Mouse (Mus musculus): Measurements from ENCODE around the gene Ppid. TPM values are rescaled to one million over a fixed set of nuclear protein-coding genes. Genes with fewer than 3 reads are reported as not detected.

The Ppid gene
- polyA plus RNA-seq, 1 experiment from 2014 or later: 268 TPM

- H3K36me3 ChIP-seq (replicated peaks; ENCODE audit: control insufficient read depth, insufficient read depth, low read depth, low read length): no peaks in the 10 kb centered on the region; the same call in none of the 2 replicates
- no peaks in the 10 kb centered on the region for H3K9me3 ChIP-seq (replicated peaks; ENCODE audit: control insufficient read depth, low read length)
- no peak overlapping the region for H3K9ac ChIP-seq (replicated peaks; ENCODE audit: low read length)
- no peaks in the 10 kb centered on the region for H3K4me1 ChIP-seq (ENCODE audit: control insufficient read depth, insufficient read depth, low read length)
- H3K27ac ChIP-seq (replicated peaks; ENCODE audit: low read depth, low read length): no peak overlapping the region
- whole genome bisulfite sequencing: 94% methylated on average over 7 of the region's 7 CpGs
- DNase-seq (ENCODE audit: low spot score): no peak
- H3K4me3 ChIP-seq (ENCODE audit: low read depth, low read length): no peak overlapping the region
- no peak for ATAC-seq (replicated peaks; ENCODE audit: insufficient number of reproducible peaks, low FRiP score, low TSS enrichment, low read depth)
- no peaks in the 10 kb centered on the region for H3K27me3 ChIP-seq (ENCODE audit: control insufficient read depth, insufficient read depth, low read length)
- no peak overlapping the region for H3K4me2 ChIP-seq (ENCODE audit: low read depth, low read length)
These were observed 4.3 kb downstream of the Ppid start for GRCm38 (mm10) chr3:79595468-79595867.

- H3K9ac ChIP-seq (replicated peaks; ENCODE audit: low read length): no peak overlapping the region
- no peak overlapping the region for H3K27ac ChIP-seq (replicated peaks; ENCODE audit: low read depth, low read length)
- no peaks in the 10 kb centered on the region for H3K27me3 ChIP-seq (ENCODE audit: control insufficient read depth, insufficient read depth, low read length)
- H3K4me1 ChIP-seq (ENCODE audit: control insufficient read depth, insufficient read depth, low read length): no peaks in the 10 kb centered on the region
- no peak for DNase-seq (ENCODE audit: low spot score)
- no peaks in the 10 kb centered on the region for H3K9me3 ChIP-seq (replicated peaks; ENCODE audit: control insufficient read depth, low read length)
- 94% methylated on average over 2 of the region's 2 CpGs for WGBS
- no peak overlapping the region for H3K4me2 ChIP-seq (ENCODE audit: low read depth, low read length)
- H3K36me3 ChIP-seq (replicated peaks; ENCODE audit: control insufficient read depth, insufficient read depth, low read depth, low read length): peaks cover 2% of the 10 kb centered on the region
- H3K4me3 ChIP-seq (ENCODE audit: low read depth, low read length): no peak overlapping the region
- ATAC-seq (replicated peaks; ENCODE audit: insufficient number of reproducible peaks, low FRiP score, low TSS enrichment, low read depth): no peak
These were observed 18.7 kb downstream of the Ppid start for GRCm38 (mm10) chr3:79609886-79610285.

DNA sequence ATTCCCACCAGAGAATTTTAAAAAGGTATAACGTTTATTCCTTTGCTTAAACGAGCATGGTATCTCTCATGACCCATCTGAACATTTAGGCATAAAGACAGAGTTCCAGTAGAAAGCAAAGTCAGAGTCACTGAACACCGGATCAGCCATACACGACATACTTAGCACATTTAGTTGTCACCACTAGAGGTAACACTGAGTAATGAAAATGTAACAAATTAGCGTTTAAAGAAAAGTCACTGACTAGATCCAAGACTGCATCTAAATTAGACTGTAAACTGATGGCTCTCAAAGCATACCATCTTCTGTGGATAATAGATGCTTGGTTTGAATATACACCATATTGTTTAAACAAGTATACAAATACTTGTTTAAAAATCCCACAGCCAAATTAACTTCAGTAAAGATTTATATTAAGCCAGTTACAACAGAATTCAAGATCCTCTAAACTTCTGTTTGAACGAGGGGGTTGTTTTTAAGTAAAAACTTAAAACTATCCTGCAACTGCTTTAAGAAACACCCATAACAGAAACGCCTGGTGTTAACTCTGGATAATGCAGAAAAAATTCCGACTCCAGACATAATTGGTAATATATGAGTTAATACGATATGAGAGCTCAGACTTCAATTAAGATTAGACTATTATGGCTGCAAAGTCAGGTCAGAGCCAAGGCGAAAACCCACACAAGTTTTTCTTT, 36.5 kb downstream of the Ppid start:
- DNase-seq (ENCODE audit: low spot score) (peak; percentile 3), ATAC-seq (replicated peaks; ENCODE audit: insufficient number of reproducible peaks, low FRiP score, low TSS enrichment, low read depth) (no peak)
- H3K27me3 ChIP-seq (ENCODE audit: control insufficient read depth, insufficient read depth, low read length): no peaks in the 10 kb centered on the region
- H3K27ac ChIP-seq (replicated peaks; ENCODE audit: low read depth, low read length): no peak overlapping the region
- no peaks in the 10 kb centered on the region for H3K4me1 ChIP-seq (ENCODE audit: control insufficient read depth, insufficient read depth, low read length)
- peak overlapping the region; percentile 64; the same call in 1 of the 2 replicates for H3K9ac ChIP-seq (replicated peaks; ENCODE audit: low read length)
- peak overlapping the region; percentile 83 for H3K4me2 ChIP-seq (ENCODE audit: low read depth, low read length)
- WGBS: 34% methylated on average over 10 of the region's 10 CpGs
- H3K36me3 ChIP-seq (replicated peaks; ENCODE audit: control insufficient read depth, insufficient read depth, low read depth, low read length): peaks cover 5% of the 10 kb centered on the region
- peak overlapping the region; percentile 70 for H3K4me3 ChIP-seq (ENCODE audit: low read depth, low read length)
- no peaks in the 10 kb centered on the region for H3K9me3 ChIP-seq (replicated peaks; ENCODE audit: control insufficient read depth, low read length)

DNA sequence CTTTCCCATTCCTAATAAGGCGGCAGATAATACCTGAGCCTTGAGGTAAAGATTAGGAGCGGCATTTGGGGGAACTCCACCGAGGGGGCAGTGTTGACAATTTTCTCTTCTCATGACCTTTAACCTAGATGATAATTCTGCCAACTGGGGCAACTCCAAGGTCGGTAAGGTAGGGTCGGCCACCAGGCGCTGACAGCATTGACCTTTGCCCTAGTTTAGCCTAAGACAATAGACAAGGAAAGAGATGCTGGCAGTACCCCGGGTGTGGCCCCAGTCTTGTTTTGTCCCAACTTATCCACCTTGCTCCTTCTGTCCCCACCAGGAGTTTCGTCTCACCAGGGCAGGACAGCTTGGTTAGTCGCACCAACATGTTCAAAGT, 37.0 kb downstream of the Ppid start:
- Histone ChIP-seq H3K4me2 (ENCODE audit: low read depth, low read length) (peak overlapping the region; percentile 83), H3K9ac (replicated peaks; ENCODE audit: low read length) (peak overlapping the region; percentile 64), H3K27me3 (ENCODE audit: control insufficient read depth, insufficient read depth, low read length) (no peaks in the 10 kb centered on the region), H3K9me3 (replicated peaks; ENCODE audit: control insufficient read depth, low read length) (no peaks in the 10 kb centered on the region), H3K36me3 (replicated peaks; ENCODE audit: control insufficient read depth, insufficient read depth, low read depth, low read length) (peaks cover 5% of the 10 kb centered on the region), H3K27ac (replicated peaks; ENCODE audit: low read depth, low read length) (0 out of 2 replicates have a peak overlapping the region, but pooled peaks have one; percentile 28), H3K4me1 (ENCODE audit: control insufficient read depth, insufficient read depth, low read length) (no peaks in the 10 kb centered on the region), H3K4me3 (ENCODE audit: low read depth, low read length) (peak overlapping the region; percentile 70)
- 0% methylated on average over 9 of the region's 9 CpGs for WGBS
- no peak for ATAC-seq (replicated peaks; ENCODE audit: insufficient number of reproducible peaks, low FRiP score, low TSS enrichment, low read depth)
- DNase-seq (ENCODE audit: low spot score): peak; percentile 29

DNA sequence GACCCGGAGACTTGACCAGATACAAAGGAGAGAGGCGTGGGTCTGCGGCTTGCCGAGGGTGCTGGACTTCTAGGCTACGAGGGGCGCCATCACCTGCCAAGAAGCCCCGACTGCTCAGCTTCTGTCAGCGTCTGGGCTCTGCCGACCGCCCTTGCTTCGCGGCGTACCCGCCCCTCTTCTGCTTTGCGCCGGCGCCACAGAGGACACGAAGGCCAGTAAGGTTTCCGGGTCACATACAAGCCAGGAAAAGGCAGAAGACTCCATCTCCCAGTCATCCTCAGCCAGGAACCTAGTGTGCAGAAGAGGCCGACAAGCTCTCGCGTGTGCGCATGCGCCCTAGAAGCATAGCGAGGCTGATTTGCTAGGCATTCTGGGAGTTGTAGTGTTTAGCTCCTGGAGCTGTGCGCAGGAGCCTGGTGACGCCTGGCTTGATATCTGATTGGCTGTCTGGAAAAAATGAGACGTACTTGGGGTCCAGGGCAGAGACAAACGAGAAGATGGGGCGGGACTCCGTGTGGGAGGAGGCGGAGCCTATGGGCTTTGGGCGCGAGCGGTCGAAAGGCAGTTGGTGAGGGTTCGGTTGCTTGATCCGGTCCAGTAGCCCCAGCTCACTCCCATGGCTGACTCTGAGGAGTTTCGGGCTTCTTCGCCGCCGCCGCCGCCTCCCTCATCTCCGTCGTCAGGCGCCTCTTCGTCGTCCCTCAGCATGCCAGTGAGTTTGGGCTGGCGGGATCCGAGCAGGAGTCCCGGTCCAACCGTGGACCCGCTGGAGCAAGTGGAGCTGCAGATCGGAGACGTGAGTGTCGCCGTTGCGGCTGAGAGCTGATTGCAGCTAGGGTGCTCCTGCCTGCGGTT, 37.6 kb downstream of the Ppid start, which contains the start of gene 4930579G24Rik:
4930579G24Rik (plus strand) TSS at position 519 of the 855 bp plus-strand sequence.
- peak within 1 kb of the TSS; percentile 80 for H3K9ac ChIP-seq (replicated peaks; ENCODE audit: low read length)
- ATAC-seq (replicated peaks; ENCODE audit: insufficient number of reproducible peaks, low FRiP score, low TSS enrichment, low read depth) (peak; percentile 99), DNase-seq (ENCODE audit: low spot score) (peak; percentile 99)
- under 1% methylated on average over 60 of the region's 60 CpGs for WGBS
- H3K4me3 ChIP-seq (ENCODE audit: low read depth, low read length): peak within 1 kb of the TSS; percentile 70
- no peaks in the 10 kb centered on the region for H3K27me3 ChIP-seq (ENCODE audit: control insufficient read depth, insufficient read depth, low read length)
- H3K4me2 ChIP-seq (ENCODE audit: low read depth, low read length): peak within 1 kb of the TSS; percentile 83
- peaks cover 5% of the 10 kb centered on the region for H3K36me3 ChIP-seq (replicated peaks; ENCODE audit: control insufficient read depth, insufficient read depth, low read depth, low read length)
- 0 out of 2 replicates have a peak within 1 kb of the TSS, but pooled peaks have one; percentile 28 for H3K27ac ChIP-seq (replicated peaks; ENCODE audit: low read depth, low read length)
- H3K9me3 ChIP-seq (replicated peaks; ENCODE audit: control insufficient read depth, low read length): no peaks in the 10 kb centered on the region
- H3K4me1 ChIP-seq (ENCODE audit: control insufficient read depth, insufficient read depth, low read length): no peaks in the 10 kb centered on the region

DNA sequence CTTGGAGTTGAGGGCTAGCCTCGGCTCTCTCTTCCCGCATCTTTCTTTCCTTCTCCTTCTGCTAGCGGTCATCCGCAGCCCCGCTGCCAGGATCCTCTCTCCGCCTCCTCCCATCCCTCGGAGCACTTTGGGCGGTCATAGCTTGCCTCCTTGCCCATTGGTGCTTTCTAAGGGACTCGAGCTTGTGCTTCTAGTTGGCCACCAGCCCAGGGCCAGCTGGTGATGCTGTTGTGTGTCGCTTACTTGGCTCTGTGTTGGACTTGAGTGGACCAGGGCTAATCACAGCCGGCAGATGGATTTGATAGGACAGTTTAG, 38.2 kb downstream of the Ppid start, which contains the start of gene Etfdh:
Etfdh (minus strand) TSS at position 85 of the 315 bp plus-strand sequence.
- peaks cover 5% of the 10 kb centered on the region for H3K36me3 ChIP-seq (replicated peaks; ENCODE audit: control insufficient read depth, insufficient read depth, low read depth, low read length)
- peak within 1 kb of the TSS; percentile 80 for H3K9ac ChIP-seq (replicated peaks; ENCODE audit: low read length)
- WGBS: 1% methylated on average over 11 of the region's 11 CpGs
- H3K4me1 ChIP-seq (ENCODE audit: control insufficient read depth, insufficient read depth, low read length): no peaks in the 10 kb centered on the region
- 0 out of 2 replicates have a peak within 1 kb of the TSS, but pooled peaks have one; percentile 28 for H3K27ac ChIP-seq (replicated peaks; ENCODE audit: low read depth, low read length)
- no peaks in the 10 kb centered on the region for H3K27me3 ChIP-seq (ENCODE audit: control insufficient read depth, insufficient read depth, low read length)
- peak within 1 kb of the TSS; percentile 70 for H3K4me3 ChIP-seq (ENCODE audit: low read depth, low read length)
- peak within 1 kb of the TSS; percentile 83 for H3K4me2 ChIP-seq (ENCODE audit: low read depth, low read length)
- ATAC-seq (replicated peaks; ENCODE audit: insufficient number of reproducible peaks, low FRiP score, low TSS enrichment, low read depth): peak; percentile 26
- H3K9me3 ChIP-seq (replicated peaks; ENCODE audit: control insufficient read depth, low read length): no peaks in the 10 kb centered on the region
- peak; percentile 62 for DNase-seq (ENCODE audit: low spot score)

- ATAC-seq (replicated peaks; ENCODE audit: insufficient number of reproducible peaks, low FRiP score, low TSS enrichment, low read depth): no peak
- WGBS: 89% methylated on average over 6 of the region's 6 CpGs
These were observed 61.0 kb downstream of the Ppid start for GRCm38 (mm10) chr3:79652129-79652528.

More at GRCm38 (mm10) chr3:79652129-79652528, 61.0 kb downstream of the Ppid start:
- DNase-seq (ENCODE audit: low spot score): no peak
- Histone ChIP-seq H3K9ac (replicated peaks; ENCODE audit: low read length) (no peak overlapping the region), H3K9me3 (replicated peaks; ENCODE audit: control insufficient read depth, low read length) (no peaks in the 10 kb centered on the region), H3K27ac (replicated peaks; ENCODE audit: low read depth, low read length) (no peak overlapping the region), H3K4me3 (ENCODE audit: low read depth, low read length) (no peak overlapping the region), H3K36me3 (replicated peaks; ENCODE audit: control insufficient read depth, insufficient read depth, low read depth, low read length) (no peaks in the 10 kb centered on the region), H3K27me3 (ENCODE audit: control insufficient read depth, insufficient read depth, low read length) (no peaks in the 10 kb centered on the region), H3K4me1 (ENCODE audit: control insufficient read depth, insufficient read depth, low read length) (no peaks in the 10 kb centered on the region), H3K4me2 (ENCODE audit: low read depth, low read length) (no peak overlapping the region)

Data from embryonic facial prominence, embryonic 11.5 days (tissue).